In the genomic region with DNA sequence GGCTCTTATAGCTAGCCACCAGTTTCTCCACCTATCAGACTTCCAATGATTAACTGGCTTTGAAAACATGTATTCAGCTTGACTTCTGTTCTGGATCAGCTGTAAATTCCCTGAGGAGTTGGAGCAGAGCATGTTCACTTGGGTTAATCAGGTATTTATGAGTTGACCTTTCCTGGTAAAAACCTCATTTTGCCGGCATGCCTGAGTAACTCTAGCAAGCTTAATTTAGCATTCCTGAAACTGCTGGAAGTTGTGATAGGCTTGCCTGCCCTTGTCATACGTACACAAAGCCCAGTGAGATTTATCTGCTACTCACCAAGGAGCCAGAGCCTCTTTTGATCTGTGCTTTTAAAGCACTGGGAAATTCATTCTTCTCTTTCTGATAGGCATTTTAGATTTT, we compare ENCODE assay signal across 17 mouse cellular contexts. TPM values are rescaled to one million over a fixed set of nuclear protein-coding genes. Genes with fewer than 3 reads are reported as not detected.
DNase-seq lines count a peak whose midpoint lies in the region; ATAC-seq lines count a peak whose summit lies in the region.
"Had no signal": no experiment of that assay in that cellular context is flagged by ENCODE, and none has a peak within 500 bp of the region (broad histone marks: within the 10 kb centered on the region; RNA-seq: fewer than 3 reads in every experiment).

No protein-coding gene starts in this region.

- no peaks in the 10 kb centered on the region for H3K36me3 ChIP-seq in limb, embryonic 11.5 days (ENCODE audit: control insufficient read depth, insufficient read depth, low read length)
- no peaks in the 10 kb centered on the region for H3K36me3 ChIP-seq in limb, embryonic 10.5 days
- H3K36me3 ChIP-seq: embryonic facial prominence, embryonic 13.5 days; liver, embryonic 13.5 days had no signal

- H3K4me1 ChIP-seq in limb, embryonic 11.5 days (ENCODE audit: control insufficient read depth, insufficient read depth, low read length), result no peaks in the 10 kb centered on the region
- H3K4me1 ChIP-seq in limb, embryonic 10.5 days, result peaks cover 13% of the 10 kb centered on the region
- H3K4me1 ChIP-seq: embryonic facial prominence, embryonic 13.5 days had no signal

- H3K4me3 ChIP-seq in limb, embryonic 11.5 days (ENCODE audit: low read depth, low read length), result no peak overlapping the region
- no peak overlapping the region for H3K4me3 ChIP-seq in limb, embryonic 10.5 days
- H3K4me3 ChIP-seq: embryonic facial prominence, embryonic 13.5 days; liver, embryonic 13.5 days had no signal

- no peak overlapping the region for H3K9ac ChIP-seq in limb, embryonic 11.5 days (ENCODE audit: low read length)
- H3K9ac ChIP-seq: embryonic facial prominence, embryonic 13.5 days; liver, embryonic 13.5 days had no signal

- ATAC-seq in limb, embryonic 11.5 days (ENCODE audit: insufficient number of reproducible peaks, low FRiP score, low TSS enrichment, low read depth), result peak; percentile 35; the same call in 1 of the 2 replicates
- ATAC-seq in monocyte, adult 5-6 weeks (replicated peaks; ENCODE audit: insufficient number of reproducible peaks, low FRiP score, low TSS enrichment, poor library complexity, severe bottlenecking), result no peak

- no peak for DNase-seq in limb, embryonic 11.5 days (ENCODE audit: low spot score)
- DNase-seq in limb, embryonic 10.5 days (ENCODE audit: low spot score), result no peak
- DNase-seq in embryo, embryonic 10.5 days (ENCODE audit: low spot score), result peak; percentile 15
- DNase-seq in kidney, adult 9 months, result peak; percentile 84
- DNase-seq in mesoderm, embryonic 11.5 days (ENCODE audit: low read depth, low spot score), result peak; percentile 70
- DNase-seq in T-cell, adult 2 months (ENCODE audit: low spot score), result no peak
- DNase-seq in gastrocnemius, adult 8-10 months (ENCODE audit: low spot score in 2 of 2), result no peak
- DNase-seq: adrenal gland, postnatal 10 days; B cell, adult 2 months; cerebellum, adult 2 months; heart, adult 18-20 months; layer of hippocampus, postnatal 36 days; left cerebral cortex, postnatal 4 days; liver, embryonic 13.5 days had no signal

- H3K27me3 ChIP-seq in limb, embryonic 11.5 days (ENCODE audit: control insufficient read depth, insufficient read depth, low read length), result no peaks in the 10 kb centered on the region
- H3K27me3 ChIP-seq in limb, embryonic 10.5 days (ENCODE audit: low read depth, poor library complexity, severe bottlenecking), result no peaks in the 10 kb centered on the region
- H3K27me3 ChIP-seq: embryonic facial prominence, embryonic 13.5 days; liver, embryonic 13.5 days had no signal

- no peaks in the 10 kb centered on the region for H3K9me3 ChIP-seq in limb, embryonic 11.5 days (ENCODE audit: control insufficient read depth, low read length)
- H3K9me3 ChIP-seq in limb, embryonic 10.5 days (replicated peaks), result no peaks in the 10 kb centered on the region
- H3K9me3 ChIP-seq: embryonic facial prominence, embryonic 13.5 days; liver, embryonic 13.5 days had no signal

- 9% methylated on average over 2 of the region's 2 CpGs for WGBS in limb, embryonic 11.5 days
- WGBS in limb, embryonic 10.5 days, result 29% methylated on average over 2 of the region's 2 CpGs

- H3K27ac ChIP-seq in limb, embryonic 11.5 days (replicated peaks; ENCODE audit: low read depth, low read length), result no peak overlapping the region
- no peak overlapping the region for H3K27ac ChIP-seq in limb, embryonic 10.5 days
- H3K27ac ChIP-seq: embryonic facial prominence, embryonic 13.5 days; liver, embryonic 13.5 days had no signal

- H3K4me2 ChIP-seq in limb, embryonic 11.5 days (ENCODE audit: low read depth, severe bottlenecking), result no peak overlapping the region
- H3K4me2 ChIP-seq: embryonic facial prominence, embryonic 13.5 days; liver, embryonic 13.5 days; midbrain, embryonic 11.5 days had no signal

RNA-seq across cellular contexts. Expression of a gene that starts 25.6 kb away (rescaled TPM):
- polyA plus RNA-seq in limb, embryonic 11.5 days (2014; fragmentation: Nextera tagmentation; extraction: Ambion mirVana), result 14.2 and 15.8 TPM in 2 replicates
- 10.7 and 14.5 TPM in 2 replicates for polyA plus RNA-seq in limb, embryonic 10.5 days (2016; fragmentation: Nextera tagmentation; extraction: Ambion mirVana)
- total RNA-seq in gastrocnemius, adult 8-10 months (2022), result 100 to 1,000 TPM; 159 to 172 (median 166) TPM
- 46.8 to 79.7 TPM (median 51.0 TPM) in 3 replicates for total RNA-seq in monocyte, adult 5-6 weeks (2017)

RNA-seq across cellular contexts. Expression of a gene that starts 37.4 kb away (rescaled TPM):
- 54.4 and 58.7 TPM in 2 replicates for polyA plus RNA-seq in limb, embryonic 11.5 days (2014; fragmentation: Nextera tagmentation; extraction: Ambion mirVana)
- polyA plus RNA-seq in limb, embryonic 10.5 days (2016; fragmentation: Nextera tagmentation; extraction: Ambion mirVana), result 52.5 and 55.4 TPM in 2 replicates
- 10 to 100 TPM in 3 of 4 experiments, 1 to 10 TPM in 1; 8.9 to 14.8 (median 11.5) TPM for total RNA-seq in gastrocnemius, adult 8-10 months (2022)
- 46.7 to 78.6 TPM (median 62.1 TPM) in 3 replicates for total RNA-seq in monocyte, adult 5-6 weeks (2017)

Comparison
In these comparisons a context has a peak if more than half of its experiments do, and no peak if none do; other contexts are left out.
1. DNase-seq: peak in embryo, embryonic 10.5 days (single experiment), kidney, adult 9 months (single experiment) and mesoderm, embryonic 11.5 days (single experiment); none in limb, embryonic 11.5 days (single experiment), limb, embryonic 10.5 days (single experiment), T-cell, adult 2 months (single experiment) and gastrocnemius, adult 8-10 months (0 of 2).